Mouse (Mus musculus): ENCODE measurements at regions not wholly inside any gene's neighbourhood (a gene's known extent, or its start where the extent isn't known, plus 50 kb on each side); places are given as distances from the start of the nearest gene placed in this dataset.

DNA sequence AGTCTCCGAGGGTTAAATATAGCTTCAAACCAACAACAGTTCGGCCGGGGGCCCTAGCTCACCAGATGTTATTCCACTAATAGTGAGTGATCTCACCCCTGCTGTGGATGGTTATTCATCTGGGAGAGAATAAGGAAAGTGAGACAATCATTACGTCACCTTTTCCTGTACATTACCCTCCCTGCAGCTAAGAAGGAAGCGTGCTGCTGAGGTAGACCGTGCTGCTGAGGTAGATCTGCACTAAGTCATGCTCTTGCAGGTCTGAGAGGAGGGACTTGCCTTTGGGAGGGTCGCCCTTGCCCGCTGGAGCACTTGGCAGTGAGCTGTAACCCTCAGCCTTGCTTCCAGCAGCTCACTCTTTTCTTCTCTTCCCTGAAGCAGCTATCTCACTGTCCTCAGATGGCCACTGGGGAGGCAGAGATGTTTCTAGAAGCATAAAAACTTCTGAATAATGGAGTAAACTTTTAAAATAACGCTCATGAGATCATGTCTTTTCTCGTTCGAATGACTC lies 77.3 kb upstream of the Otud4 start:
- peak overlapping the region; percentile 61 for H3K27ac ChIP-seq (ENCODE audit: low read length)
- no peaks in the 10 kb centered on the region for H3K4me1 ChIP-seq (replicated peaks; ENCODE audit: control insufficient read depth, insufficient read depth, low read length)
- H3K27me3 ChIP-seq (ENCODE audit: control insufficient read depth, insufficient read depth, low read depth, low read length): no peaks in the 10 kb centered on the region
- no peaks in the 10 kb centered on the region for H3K9me3 ChIP-seq (ENCODE audit: control insufficient read depth, low read length)
- H3K4me3 ChIP-seq (ENCODE audit: low read length): no peak overlapping the region
- peak; percentile 86 for ATAC-seq (ENCODE audit: low read depth)
- WGBS: 46% methylated on average over 11 of the region's 11 CpGs
- no peak overlapping the region for H3K4me2 ChIP-seq (ENCODE audit: low read depth, low read length)
- H3K9ac ChIP-seq (ENCODE audit: low read length): no peak overlapping the region
- no peaks in the 10 kb centered on the region for H3K36me3 ChIP-seq (ENCODE audit: control insufficient read depth, insufficient read depth, low read length)

DNA sequence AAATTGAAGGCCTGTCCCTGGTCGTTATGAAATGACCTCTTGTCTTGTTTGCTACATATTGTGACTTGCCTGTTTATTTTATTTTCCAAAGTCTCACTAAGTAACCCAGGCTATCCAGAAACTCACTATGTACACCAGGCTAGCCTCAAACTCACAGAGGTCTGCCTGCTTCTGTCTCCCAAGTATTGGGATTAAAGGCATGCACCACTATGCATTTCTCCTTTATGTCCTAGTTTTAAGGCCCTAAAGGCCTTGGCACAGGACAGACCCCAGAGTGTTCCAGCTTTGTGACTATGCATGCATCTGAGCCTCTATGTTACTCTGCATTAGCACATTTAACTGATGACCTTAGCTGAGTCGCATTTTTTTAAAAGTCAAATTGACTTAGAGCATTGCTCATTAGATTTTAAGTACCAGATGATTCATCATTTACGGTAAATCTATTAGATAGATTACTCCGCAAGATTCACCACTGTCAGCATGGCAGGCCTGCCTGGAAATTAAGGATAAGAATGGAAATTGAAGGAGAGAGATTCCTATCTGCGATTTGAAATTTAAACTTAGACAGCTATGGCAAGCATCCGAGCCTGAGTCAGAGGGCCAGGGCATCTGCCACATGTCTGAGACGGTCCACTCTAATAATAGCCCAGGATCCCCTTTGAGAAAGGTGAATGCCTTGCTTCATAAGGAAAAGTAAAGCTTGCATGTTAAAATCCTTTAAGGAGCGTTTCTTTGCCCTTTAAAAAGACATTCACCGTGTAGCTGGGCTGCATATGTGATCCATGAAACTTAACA lies 78.0 kb upstream of the Otud4 start:
- Histone ChIP-seq H3K27ac (ENCODE audit: low read length) (peak overlapping the region; percentile 17; the same call in 1 of the 2 replicates), H3K4me3 (ENCODE audit: low read length) (no peak overlapping the region), H3K9me3 (ENCODE audit: control insufficient read depth, low read length) (no peaks in the 10 kb centered on the region), H3K27me3 (ENCODE audit: control insufficient read depth, insufficient read depth, low read depth, low read length) (no peaks in the 10 kb centered on the region), H3K9ac (ENCODE audit: low read length) (no peak overlapping the region), H3K4me1 (replicated peaks; ENCODE audit: control insufficient read depth, insufficient read depth, low read length) (no peaks in the 10 kb centered on the region), H3K36me3 (ENCODE audit: control insufficient read depth, insufficient read depth, low read length) (no peaks in the 10 kb centered on the region), H3K4me2 (ENCODE audit: low read depth, low read length) (no peak overlapping the region)
- WGBS: 60% methylated on average over 9 of the region's 9 CpGs
- ATAC-seq (ENCODE audit: low read depth): 0 out of 2 replicates have a peak, but pooled peaks have one; percentile 7

DNA sequence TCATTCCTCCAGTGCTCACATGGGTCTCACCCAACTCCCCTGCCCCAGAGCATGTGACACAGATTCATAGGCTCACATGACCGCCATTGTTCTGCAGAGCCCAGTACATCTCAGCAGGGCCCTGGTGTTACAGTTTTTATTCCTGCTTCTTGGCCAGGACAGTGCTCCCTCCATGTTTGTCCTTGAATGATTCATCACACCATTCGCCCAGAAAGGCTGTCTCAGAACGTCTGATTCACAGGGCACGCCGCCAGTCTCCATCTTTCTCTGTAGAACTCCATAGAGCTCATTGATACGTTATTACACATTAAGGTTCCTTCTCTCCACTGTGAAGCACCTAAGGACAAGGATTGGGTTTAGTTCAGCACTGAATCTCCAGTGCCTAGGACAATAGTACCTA lies 79.9 kb upstream of the Otud4 start:
- H3K27ac ChIP-seq (ENCODE audit: low read length): no peak overlapping the region

DNA sequence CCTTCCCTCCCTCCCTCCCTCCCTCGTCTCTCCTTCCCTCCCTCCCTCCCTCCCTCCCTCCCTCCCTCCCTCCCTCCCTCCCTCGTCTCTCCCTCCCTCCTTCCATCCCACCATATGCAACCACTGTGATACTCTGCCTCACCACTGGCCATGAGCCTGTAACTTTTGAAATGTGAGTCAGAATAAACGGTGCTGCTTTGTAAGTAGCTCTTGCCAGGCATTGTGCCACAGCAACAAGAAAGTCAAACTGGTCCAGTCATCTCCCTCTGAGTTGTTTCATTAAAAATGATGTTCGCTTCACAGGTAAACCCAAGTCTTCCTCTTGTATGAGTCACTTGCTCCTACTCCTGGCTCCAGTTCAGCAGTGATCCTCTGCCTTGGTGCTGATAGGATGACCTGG lies 85.1 kb upstream of the Otud4 start:
- Histone ChIP-seq H3K4me3 (ENCODE audit: low read length) (no peak overlapping the region), H3K36me3 (ENCODE audit: control insufficient read depth, insufficient read depth, low read length) (no peaks in the 10 kb centered on the region), H3K9ac (ENCODE audit: low read length) (no peak overlapping the region), H3K4me1 (replicated peaks; ENCODE audit: control insufficient read depth, insufficient read depth, low read length) (no peaks in the 10 kb centered on the region), H3K4me2 (ENCODE audit: low read depth, low read length) (no peak overlapping the region), H3K9me3 (ENCODE audit: control insufficient read depth, low read length) (no peaks in the 10 kb centered on the region), H3K27me3 (ENCODE audit: control insufficient read depth, insufficient read depth, low read depth, low read length) (no peaks in the 10 kb centered on the region), H3K27ac (ENCODE audit: low read length) (no peak overlapping the region)
- 79% methylated on average over 2 of the region's 4 CpGs for WGBS
- no peak for ATAC-seq (ENCODE audit: low read depth)

More for the DNA sequence above, 79.9 kb upstream of the Otud4 start:
- Histone ChIP-seq H3K4me3 (ENCODE audit: low read length) (no peak overlapping the region), H3K9me3 (ENCODE audit: control insufficient read depth, low read length) (no peaks in the 10 kb centered on the region), H3K36me3 (ENCODE audit: control insufficient read depth, insufficient read depth, low read length) (no peaks in the 10 kb centered on the region), H3K27me3 (ENCODE audit: control insufficient read depth, insufficient read depth, low read depth, low read length) (no peaks in the 10 kb centered on the region), H3K4me1 (replicated peaks; ENCODE audit: control insufficient read depth, insufficient read depth, low read length) (no peaks in the 10 kb centered on the region), H3K9ac (ENCODE audit: low read length) (no peak overlapping the region), H3K4me2 (ENCODE audit: low read depth, low read length) (no peak overlapping the region)
- 89% methylated on average over 6 of the region's 6 CpGs for WGBS
- ATAC-seq (ENCODE audit: low read depth): no peak

DNA sequence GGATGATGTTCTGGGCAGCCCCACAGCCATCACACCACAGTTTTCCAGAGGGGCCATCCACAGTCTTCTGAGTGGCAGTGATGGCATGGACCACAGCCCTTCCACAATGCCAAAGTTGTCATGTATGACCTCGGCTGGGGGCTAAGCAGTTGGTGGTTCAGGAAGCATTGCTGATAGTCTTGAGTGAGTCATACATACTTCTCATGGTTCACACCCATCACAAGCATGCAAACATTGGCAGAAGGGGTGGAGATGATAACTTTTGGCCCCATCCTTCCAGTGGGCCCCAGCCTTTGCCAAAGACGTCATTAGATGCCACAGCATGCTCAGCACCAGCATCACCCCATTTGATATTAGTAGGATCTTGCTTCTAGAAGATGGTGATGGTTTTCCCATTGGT lies 89.3 kb upstream of the Otud4 start:
- H3K27me3 ChIP-seq (ENCODE audit: control insufficient read depth, insufficient read depth, low read depth, low read length): no peaks in the 10 kb centered on the region
- H3K4me2 ChIP-seq (ENCODE audit: low read depth, low read length): no peak overlapping the region
- H3K9ac ChIP-seq (ENCODE audit: low read length): no peak overlapping the region
- WGBS: 82% methylated on average over 2 of the region's 2 CpGs
- H3K27ac ChIP-seq (ENCODE audit: low read length): no peak overlapping the region
- H3K4me3 ChIP-seq (ENCODE audit: low read length): no peak overlapping the region
- no peaks in the 10 kb centered on the region for H3K36me3 ChIP-seq (ENCODE audit: control insufficient read depth, insufficient read depth, low read length)
- no peak for ATAC-seq (ENCODE audit: low read depth)
- no peaks in the 10 kb centered on the region for H3K4me1 ChIP-seq (replicated peaks; ENCODE audit: control insufficient read depth, insufficient read depth, low read length)
- H3K9me3 ChIP-seq (ENCODE audit: control insufficient read depth, low read length): no peaks in the 10 kb centered on the region

DNA sequence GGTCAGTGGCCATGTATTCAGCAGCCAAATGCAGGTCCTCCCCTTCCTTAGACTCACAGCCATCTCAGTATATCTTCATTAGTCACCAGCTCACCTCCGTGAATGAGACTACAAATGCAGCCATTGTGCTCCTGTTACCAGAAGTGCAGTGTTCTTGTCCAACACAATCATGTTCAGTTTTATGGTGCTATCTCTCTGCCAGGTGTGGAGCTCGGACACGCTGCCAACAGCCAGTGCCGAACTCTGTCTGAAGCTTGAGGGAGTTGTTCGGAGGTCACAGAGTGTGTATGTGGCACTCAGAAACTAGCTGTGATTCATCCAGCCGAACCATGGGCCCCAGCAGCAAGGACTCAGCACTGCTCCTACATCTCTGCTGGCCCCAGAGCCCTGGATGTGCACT lies 91.3 kb upstream of the Otud4 start:
- no peaks in the 10 kb centered on the region for H3K9me3 ChIP-seq (ENCODE audit: control insufficient read depth, low read length)
- H3K27ac ChIP-seq (ENCODE audit: low read length): no peak overlapping the region
- H3K36me3 ChIP-seq (ENCODE audit: control insufficient read depth, insufficient read depth, low read length): no peaks in the 10 kb centered on the region
- no peak for ATAC-seq (ENCODE audit: low read depth)
- no peak overlapping the region for H3K4me2 ChIP-seq (ENCODE audit: low read depth, low read length)
- H3K4me1 ChIP-seq (replicated peaks; ENCODE audit: control insufficient read depth, insufficient read depth, low read length): no peaks in the 10 kb centered on the region
- H3K4me3 ChIP-seq (ENCODE audit: low read length): no peak overlapping the region
- WGBS: 78% methylated on average over 6 of the region's 6 CpGs
- H3K9ac ChIP-seq (ENCODE audit: low read length): no peak overlapping the region
- H3K27me3 ChIP-seq (ENCODE audit: control insufficient read depth, insufficient read depth, low read depth, low read length): no peaks in the 10 kb centered on the region

DNA sequence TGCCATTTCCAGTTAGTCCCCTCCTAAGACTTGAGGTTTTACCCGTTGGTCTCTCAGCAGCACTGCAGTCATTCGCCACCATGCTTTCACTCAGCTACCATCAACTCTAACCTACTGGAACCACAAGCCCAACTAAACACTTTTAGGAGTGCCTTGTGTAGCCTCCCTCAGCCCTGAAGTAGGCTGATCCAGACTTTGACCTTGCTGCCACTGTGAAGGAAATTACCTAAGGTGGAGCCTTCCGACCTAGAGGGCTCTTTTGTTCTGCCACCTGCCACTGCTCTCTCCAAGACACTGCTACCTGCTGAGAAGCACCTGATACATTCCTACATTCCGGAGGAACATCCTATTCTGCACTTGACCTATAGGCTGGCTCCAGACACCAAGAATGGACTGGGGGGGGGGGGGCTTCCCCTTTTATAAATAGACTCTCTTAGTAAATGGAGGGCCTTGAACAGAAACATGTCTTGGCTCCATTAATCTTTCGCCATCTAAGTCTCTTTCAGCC lies 93.5 kb upstream of the Otud4 start:
- Histone ChIP-seq H3K4me1 (replicated peaks; ENCODE audit: control insufficient read depth, insufficient read depth, low read length) (no peaks in the 10 kb centered on the region), H3K27me3 (ENCODE audit: control insufficient read depth, insufficient read depth, low read depth, low read length) (no peaks in the 10 kb centered on the region), H3K4me2 (ENCODE audit: low read depth, low read length) (no peak overlapping the region), H3K9me3 (ENCODE audit: control insufficient read depth, low read length) (no peaks in the 10 kb centered on the region), H3K9ac (ENCODE audit: low read length) (no peak overlapping the region), H3K36me3 (ENCODE audit: control insufficient read depth, insufficient read depth, low read length) (no peaks in the 10 kb centered on the region), H3K4me3 (ENCODE audit: low read length) (no peak overlapping the region), H3K27ac (ENCODE audit: low read length) (no peak overlapping the region)
- 82% methylated on average over 5 of the region's 5 CpGs for WGBS
- no peak for ATAC-seq (ENCODE audit: low read depth)

DNA sequence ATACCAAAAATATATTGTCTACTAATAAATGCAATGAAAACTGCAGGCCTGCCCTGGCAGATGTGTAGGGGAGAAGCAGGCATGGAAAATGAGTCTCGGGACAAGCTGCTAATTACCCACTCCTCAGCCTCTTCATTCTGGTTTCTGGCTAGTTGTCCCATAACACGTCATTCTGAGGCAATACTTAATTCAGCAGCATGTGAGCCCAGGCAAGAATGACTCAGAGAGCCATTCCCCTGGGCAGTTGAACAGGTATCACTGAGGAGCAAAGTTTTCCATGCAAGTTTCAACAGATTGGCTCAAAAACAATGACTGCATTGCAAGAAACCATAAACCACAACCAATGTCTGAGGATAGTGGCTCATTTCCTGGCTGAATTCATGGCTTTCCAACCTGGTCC lies 97.0 kb upstream of the Otud4 start:
- no peak for ATAC-seq (ENCODE audit: low read depth)
- Histone ChIP-seq H3K27me3 (ENCODE audit: control insufficient read depth, insufficient read depth, low read depth, low read length) (no peaks in the 10 kb centered on the region), H3K36me3 (ENCODE audit: control insufficient read depth, insufficient read depth, low read length) (no peaks in the 10 kb centered on the region), H3K4me1 (replicated peaks; ENCODE audit: control insufficient read depth, insufficient read depth, low read length) (no peaks in the 10 kb centered on the region), H3K27ac (ENCODE audit: low read length) (no peak overlapping the region), H3K4me2 (ENCODE audit: low read depth, low read length) (no peak overlapping the region), H3K9ac (ENCODE audit: low read length) (no peak overlapping the region), H3K4me3 (ENCODE audit: low read length) (no peak overlapping the region), H3K9me3 (ENCODE audit: control insufficient read depth, low read length) (no peaks in the 10 kb centered on the region)
- WGBS: 67% methylated on average over 2 of the region's 2 CpGs

DNA sequence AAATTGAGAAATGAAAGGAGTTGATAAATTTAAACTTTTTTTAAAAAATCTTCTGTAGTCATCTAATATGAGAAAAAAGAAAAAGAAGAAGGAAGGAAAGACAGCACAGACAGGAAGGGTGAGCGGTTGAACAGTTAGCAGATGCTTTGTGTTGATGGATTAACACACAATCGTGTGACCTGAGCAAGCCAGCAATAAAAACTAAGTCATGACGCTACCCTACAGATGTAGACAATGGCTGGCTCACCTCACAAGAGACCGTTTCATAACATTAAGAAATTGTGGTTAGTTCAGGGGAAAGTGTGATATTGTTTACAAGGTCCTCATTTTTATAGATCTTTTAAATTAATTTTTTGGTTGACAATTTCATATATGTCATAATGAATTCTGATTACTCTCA lies 99.4 kb upstream of the Otud4 start:
- Histone ChIP-seq H3K9ac (ENCODE audit: low read length) (no peak overlapping the region), H3K27me3 (ENCODE audit: control insufficient read depth, insufficient read depth, low read depth, low read length) (no peaks in the 10 kb centered on the region), H3K27ac (ENCODE audit: low read length) (no peak overlapping the region), H3K4me1 (replicated peaks; ENCODE audit: control insufficient read depth, insufficient read depth, low read length) (no peaks in the 10 kb centered on the region), H3K36me3 (ENCODE audit: control insufficient read depth, insufficient read depth, low read length) (no peaks in the 10 kb centered on the region), H3K4me3 (ENCODE audit: low read length) (no peak overlapping the region), H3K4me2 (ENCODE audit: low read depth, low read length) (no peak overlapping the region), H3K9me3 (ENCODE audit: control insufficient read depth, low read length) (no peaks in the 10 kb centered on the region)
- WGBS: 82% methylated on average over 4 of the region's 4 CpGs
- no peak for ATAC-seq (ENCODE audit: low read depth)

All from lung, embryonic 16.5 days (tissue).